Mouse (Mus musculus) ES-Bruce4 (cell line): ENCODE measurements around the gene Leprot.

Experiments
- CTCF ChIP-seq: IDR thresholded peaks from one replicate; pipeline ENCODE4 v1.8.1; 2011; ENCODE audit warnings: low read depth, low read length
- POLR2A ChIP-seq: IDR thresholded peaks from one replicate; pipeline ENCODE4 v1.8.1; 2011; ENCODE audit warnings: low read length; ENCODE audit not compliant: insufficient read depth

- TF ChIP-seq POLR2A (no peak), CTCF (no peak)
Observed at GRCm38 (mm10) chr4:101616520-101616919, 31.0 kb upstream of the Leprot start.
